Mouse (Mus musculus) lung, adult 2 months (tissue): ENCODE results near the gene Cfap221. TPM values are rescaled to one million over a fixed set of nuclear protein-coding genes. Genes with fewer than 3 reads are reported as not detected.

Source experiments
- DNase-seq: peaks from one replicate; pipeline ENCODE4 v3.0.0; 2022
- H3K4me1 ChIP-seq: fragments of 200-500 bp; 2 replicates; pipeline ENCODE4 v1.6.1; 2011; ENCODE audit warnings: low read length; ENCODE audit not compliant: control insufficient read depth, insufficient read depth
- H3K4me3 ChIP-seq: fragments of 200-500 bp; replicated peaks from 2 replicates; pipeline ENCODE3; 2011; ENCODE audit warnings: low read depth, mild to moderate bottlenecking, control low read depth, low read length; ENCODE audit errors: extremely low read depth
- CTCF ChIP-seq: fragments of 200-500 bp; IDR thresholded peaks from 2 replicates; pipeline ENCODE4 v1.5.1; 2011; ENCODE audit warnings: mild to moderate bottlenecking, low read length, control low read depth; ENCODE audit not compliant: insufficient read depth
- POLR2A ChIP-seq: fragments of 200-500 bp; IDR thresholded peaks from 2 replicates; pipeline ENCODE4 v1.6.1; 2011; ENCODE audit warnings: low read depth, mild to moderate bottlenecking, control low read depth, low read length, borderline replicate concordance; ENCODE audit errors: extremely low read depth
- WGBS: fragments of 180-500 bp; shearing (Covaris S2); methylation state at CpG from one replicate; pipeline ENCODE4 v1.1.7; 2018; 5-methylcytosine and 5-hydroxymethylcytosine counted together
- polyA plus RNA-seq: library from polyadenylated mRNA; depleted of rRNA; stranded (reverse); fragments of >200 nt; gene quantifications from 2 replicates; pipeline ENCODE4 v1.2.3, GENCODE M21; 2012; rRNA removed

Gene Cfap221
- 0.66 and 0.69 TPM in 2 replicates for polyA plus RNA-seq

- no peaks in the 10 kb centered on the region; the same call in 1 of the 2 replicates for H3K4me1 ChIP-seq
- H3K4me3 ChIP-seq = peak within 1 kb of the TSS; percentile 54
- peak; percentile 37 for DNase-seq
- TF ChIP-seq CTCF (no peak), POLR2A (no peak)
- 8% methylated on average over 30 of the region's 30 CpGs for WGBS
These were observed at the start of gene Cfap221 for GRCm38 (mm10) chr1:119996798-119997581. TSS of gene Cfap221 (minus strand) at chr1:119997234.

GRCm38 (mm10) chr1:120044584-120044983 lies 47.5 kb upstream of the Cfap221 start:
- no peak overlapping the region for H3K4me3 ChIP-seq
- no peak for DNase-seq
- no peaks in the 10 kb centered on the region for H3K4me1 ChIP-seq
- 68% methylated on average over 16 of the region's 16 CpGs for WGBS
- TF ChIP-seq POLR2A (no peak), CTCF (no peak)

- DNase-seq = no peak
- Histone ChIP-seq H3K4me3 (no peak overlapping the region), H3K4me1 (no peaks in the 10 kb centered on the region)
- WGBS = 87% methylated on average over 8 of the region's 8 CpGs
- TF ChIP-seq CTCF = no peak
- no peak for TF ChIP-seq POLR2A
These were observed 45.4 kb upstream of the Cfap221 start for GRCm38 (mm10) chr1:120042421-120042820.

GRCm38 (mm10) chr1:120038594-120038993 lies 41.6 kb upstream of the Cfap221 start:
- TF ChIP-seq POLR2A (no peak), CTCF (no peak)
- Histone ChIP-seq H3K4me3 (no peak overlapping the region), H3K4me1 (no peaks in the 10 kb centered on the region)
- 62% methylated on average over 9 of the region's 9 CpGs for WGBS
- no peak for DNase-seq

- WGBS = 64% methylated on average over 9 of the region's 9 CpGs
- DNase-seq = no peak
- Histone ChIP-seq H3K4me3 (no peak overlapping the region), H3K4me1 (no peaks in the 10 kb centered on the region)
- TF ChIP-seq CTCF = no peak
- no peak for TF ChIP-seq POLR2A
These were observed 40.1 kb upstream of the Cfap221 start for GRCm38 (mm10) chr1:120037021-120037683.

- TF ChIP-seq POLR2A (no peak), CTCF (no peak)
- 84% methylated on average over 7 of the region's 7 CpGs for WGBS
- H3K4me1 ChIP-seq = no peaks in the 10 kb centered on the region
- no peak for DNase-seq
- H3K4me3 ChIP-seq = no peak overlapping the region
These were observed 38.5 kb upstream of the Cfap221 start for GRCm38 (mm10) chr1:120035456-120036034.

GRCm38 (mm10) chr1:120034793-120035192 lies 37.8 kb upstream of the Cfap221 start:
- WGBS = 77% methylated on average over 1 of the region's 1 CpGs

GRCm38 (mm10) chr1:120033469-120033854 lies 36.4 kb upstream of the Cfap221 start:
- DNase-seq = no peak
- H3K4me3 ChIP-seq = no peak overlapping the region
- TF ChIP-seq POLR2A = no peak
- no peak for TF ChIP-seq CTCF
- WGBS = 74% methylated on average over 2 of the region's 2 CpGs
- no peaks in the 10 kb centered on the region for H3K4me1 ChIP-seq

More at GRCm38 (mm10) chr1:120034793-120035192, 37.8 kb upstream of the Cfap221 start:
- no peak for TF ChIP-seq POLR2A
- TF ChIP-seq CTCF = no peak
- no peaks in the 10 kb centered on the region for H3K4me1 ChIP-seq
- H3K4me3 ChIP-seq = no peak overlapping the region
- DNase-seq = no peak

GRCm38 (mm10) chr1:120032804-120033468 lies 35.9 kb upstream of the Cfap221 start:
- WGBS = 35% methylated on average over 10 of the region's 10 CpGs
- Histone ChIP-seq H3K4me1 (no peaks in the 10 kb centered on the region), H3K4me3 (no peak overlapping the region)
- TF ChIP-seq POLR2A = no peak
- peak; percentile 90 for TF ChIP-seq CTCF
- peak; percentile 79 for DNase-seq
